Mouse (Mus musculus) forebrain, embryonic 14.5 days (tissue): ENCODE results near the gene Tll2. TPM values are rescaled to one million over a fixed set of nuclear protein-coding genes. Genes with fewer than 3 reads are reported as not detected.
A peak's percentile ranks its signal among the peaks of the same experiment; 100 is the strongest.

Experiments
- ATAC-seq: fragments of 200-750 bp; cut with Nextera tagmentation; 2 replicates; pipeline ENCODE4 v1.8.0; 2017; ENCODE audit warnings: mild to moderate bottlenecking, moderate library complexity
- DNase-seq: peaks from one replicate; pipeline ENCODE4 v3.0.0-alpha.2; 2015; ENCODE audit warnings: low spot score
- H3K27ac ChIP-seq: fragments of 300-500 bp; sonication (generic); 2 replicates; pipeline ENCODE4 v1.5.1; 2014; ENCODE audit warnings: low read depth, mild to moderate bottlenecking, control low read depth, low read length, moderate library complexity
- H3K27me3 ChIP-seq: fragments of 300-500 bp; sonication (generic); replicated peaks from 2 replicates; pipeline ENCODE4 v1.6.1; 2014; ENCODE audit warnings: low read length, control low read depth, mixed read lengths; ENCODE audit not compliant: control insufficient read depth, insufficient read depth
- H3K36me3 ChIP-seq: fragments of 300-500 bp; sonication (generic); 2 replicates; pipeline ENCODE4 v1.6.1; 2014; ENCODE audit warnings: low read length, control low read depth; ENCODE audit not compliant: control insufficient read depth, insufficient read depth
- H3K4me1 ChIP-seq: fragments of 300-500 bp; sonication (generic); 2 replicates; pipeline ENCODE4 v1.6.1; 2014; ENCODE audit warnings: antibody characterized with exemption, low read length, control low read depth; ENCODE audit not compliant: control insufficient read depth, insufficient read depth
- H3K4me2 ChIP-seq: fragments of 300-500 bp; sonication (generic); 2 replicates; pipeline ENCODE4 v1.6.1; 2014; ENCODE audit warnings: mild to moderate bottlenecking, control low read depth, low read length
- H3K4me3 ChIP-seq: fragments of 300-500 bp; sonication (generic); 2 replicates; pipeline ENCODE4 v1.5.1; 2014; ENCODE audit warnings: low read depth, low read length, control low read depth
- H3K9ac ChIP-seq: fragments of 300-500 bp; sonication (generic); 2 replicates; pipeline ENCODE4 v1.6.1; 2014; ENCODE audit warnings: mild to moderate bottlenecking, low read length, control low read depth, moderate library complexity
- H3K9me3 ChIP-seq: fragments of 300-500 bp; sonication (generic); replicated peaks from 2 replicates; pipeline ENCODE4 v1.6.1; 2016; ENCODE audit warnings: low read length, control low read depth, mixed read lengths; ENCODE audit not compliant: control insufficient read depth
- WGBS: fragments of 180-500 bp; shearing (Covaris S2); extraction: QIAGEN DNeasy Blood & Tissue Kit; methylation state at CpG from one replicate; pipeline ENCODE4 v1.1.7; 2014; 5-methylcytosine and 5-hydroxymethylcytosine counted together
- polyA plus RNA-seq: library from polyadenylated mRNA; unstranded; fragments of >200 nt; fragmentation: Nextera tagmentation; extraction: Ambion mirVana; gene quantifications from 2 replicates; pipeline ENCODE4 v1.2.1, GENCODE M21; 2014

Tll2 gene
- polyA plus RNA-seq, 1 experiment from 2014 or later = 0.97 TPM

DNA sequence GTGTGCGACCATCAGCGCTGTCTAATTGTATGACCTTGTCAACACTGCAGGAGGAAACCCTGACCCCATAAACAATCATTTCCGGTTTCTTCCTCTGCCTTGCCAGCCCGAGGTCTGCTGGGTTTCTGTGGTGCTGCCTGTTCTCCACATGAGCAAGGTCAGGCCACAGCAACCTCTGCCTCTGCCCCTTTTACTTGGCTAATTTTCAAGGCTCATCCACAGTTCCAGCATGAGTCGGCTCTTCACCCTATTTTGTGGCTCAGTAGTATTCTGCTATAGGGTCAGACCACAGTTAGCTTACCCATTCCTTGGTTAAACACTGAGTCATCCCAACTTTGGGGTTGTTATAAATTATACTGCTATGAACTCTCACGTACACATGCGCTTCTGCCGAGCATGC, 65.7 kb downstream of the Tll2 start:
- no peaks in the 10 kb centered on the region for H3K4me1 ChIP-seq
- H3K9ac ChIP-seq = no peak overlapping the region
- no peak for ATAC-seq

DNA sequence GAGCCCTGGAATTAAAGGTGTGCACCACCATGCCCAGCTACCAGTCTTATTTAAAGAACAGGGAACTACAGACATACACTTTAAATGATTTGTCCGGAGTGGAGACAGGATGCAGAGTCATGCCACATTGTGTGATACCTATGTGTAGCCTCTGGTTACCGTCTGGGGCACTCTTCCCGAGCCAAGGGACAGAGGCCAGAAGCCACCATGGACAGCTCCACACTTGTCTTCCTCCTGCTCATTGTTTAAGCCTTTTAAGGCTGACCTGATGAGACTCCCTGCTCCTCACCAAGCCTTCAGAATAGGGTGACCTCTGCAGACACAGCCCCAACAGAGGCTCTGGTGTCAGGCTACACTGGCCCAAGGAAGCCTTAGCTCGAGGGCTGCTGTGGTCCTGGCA, 67.0 kb downstream of the Tll2 start:
- WGBS = 58% methylated on average over 4 of the region's 4 CpGs
- no peak overlapping the region for H3K4me3 ChIP-seq
- H3K9ac ChIP-seq = no peak overlapping the region

More for the DNA sequence above, 65.7 kb downstream of the Tll2 start:
- WGBS = 90% methylated on average over 8 of the region's 8 CpGs
- H3K9me3 ChIP-seq = no peaks in the 10 kb centered on the region
- no peaks in the 10 kb centered on the region for H3K27me3 ChIP-seq
- H3K27ac ChIP-seq = no peak overlapping the region
- DNase-seq = no peak
- H3K4me3 ChIP-seq = no peak overlapping the region
- no peaks in the 10 kb centered on the region for H3K36me3 ChIP-seq
- no peak overlapping the region for H3K4me2 ChIP-seq

DNA sequence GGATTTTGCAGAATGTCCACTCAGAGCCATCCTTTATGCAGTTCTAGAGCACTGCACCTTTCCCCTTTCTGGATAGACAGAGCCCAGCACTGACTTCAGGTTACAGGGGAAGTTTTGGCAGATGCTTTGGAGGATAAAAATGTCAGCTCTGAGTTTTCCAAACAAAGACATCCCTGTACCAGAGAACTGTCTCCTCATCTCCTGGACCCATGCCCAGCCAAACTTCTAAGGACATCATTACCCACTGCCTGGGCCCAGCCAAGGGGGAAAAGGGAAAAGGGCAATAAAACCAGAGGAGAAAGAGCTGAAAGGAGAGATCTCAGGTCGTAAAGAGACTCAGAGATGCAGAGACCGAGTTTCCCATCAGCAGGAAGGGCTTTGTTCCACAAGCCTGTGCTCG, 83.6 kb downstream of the Tll2 start:
- no peaks in the 10 kb centered on the region for H3K36me3 ChIP-seq
- WGBS = 10% methylated on average over 3 of the region's 3 CpGs
- H3K4me1 ChIP-seq = no peaks in the 10 kb centered on the region
- H3K4me3 ChIP-seq = no peak overlapping the region
- no peak overlapping the region for H3K4me2 ChIP-seq
- no peak overlapping the region for H3K9ac ChIP-seq
- no peaks in the 10 kb centered on the region for H3K9me3 ChIP-seq
- no peaks in the 10 kb centered on the region for H3K27me3 ChIP-seq
- H3K27ac ChIP-seq = no peak overlapping the region
- ATAC-seq (no peak), DNase-seq (no peak)

More for the DNA sequence above, 67.0 kb downstream of the Tll2 start:
- no peak for DNase-seq
- Histone ChIP-seq H3K9me3 (no peaks in the 10 kb centered on the region), H3K36me3 (no peaks in the 10 kb centered on the region), H3K27me3 (no peaks in the 10 kb centered on the region), H3K4me2 (no peak overlapping the region), H3K4me1 (no peaks in the 10 kb centered on the region), H3K27ac (no peak overlapping the region)
- no peak for ATAC-seq

DNA sequence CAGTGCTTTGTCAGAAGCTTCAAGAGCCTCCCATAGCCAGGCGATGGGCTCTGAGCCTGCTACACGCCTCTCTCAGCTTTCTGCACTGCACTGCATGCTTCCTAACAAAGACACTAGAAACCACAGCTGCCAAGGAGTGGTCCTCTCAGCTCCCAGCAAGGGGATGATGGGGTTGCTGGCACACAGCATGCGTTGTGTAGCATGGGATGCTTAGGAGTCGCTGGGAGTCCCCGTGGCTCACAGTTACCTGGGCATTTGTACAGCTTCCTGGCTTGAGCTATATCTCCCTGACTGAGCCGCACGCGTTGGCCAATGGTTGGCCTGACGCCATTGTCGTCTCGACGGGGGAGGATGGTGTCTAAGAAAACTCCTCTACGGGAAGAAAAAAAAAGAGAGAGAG, 86.7 kb downstream of the Tll2 start:
- Histone ChIP-seq H3K4me3 (no peak overlapping the region), H3K36me3 (no peaks in the 10 kb centered on the region), H3K27me3 (no peaks in the 10 kb centered on the region), H3K4me1 (peaks cover 2% of the 10 kb centered on the region; the same call in 1 of the 2 replicates), H3K9ac (no peak overlapping the region), H3K27ac (no peak overlapping the region), H3K9me3 (no peaks in the 10 kb centered on the region), H3K4me2 (no peak overlapping the region)
- 77% methylated on average over 13 of the region's 13 CpGs for WGBS
- DNase-seq (peak; percentile 46), ATAC-seq (0 out of 2 replicates have a peak, but pooled peaks have one; percentile 12)

DNA sequence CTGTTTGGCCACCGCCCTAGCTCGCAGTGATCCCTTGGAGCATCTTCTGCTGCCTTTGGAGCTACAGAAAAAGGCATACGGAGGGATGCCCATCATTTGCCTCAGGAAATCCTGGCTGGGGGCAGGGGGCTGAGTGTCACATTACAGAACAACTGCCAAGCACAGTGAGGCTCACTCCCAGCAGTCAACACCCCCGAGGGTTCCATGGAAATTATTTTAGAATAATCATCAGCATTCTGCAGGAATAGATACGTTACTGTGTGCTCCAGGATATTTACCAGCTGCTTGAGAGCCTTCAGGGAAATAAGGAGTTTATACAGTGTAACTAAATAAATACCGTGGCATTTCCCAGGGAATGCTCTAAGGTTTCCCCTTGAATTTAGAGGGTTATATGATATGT, 88.3 kb downstream of the Tll2 start:
- no peak overlapping the region for H3K4me3 ChIP-seq
- DNase-seq (no peak), ATAC-seq (no peak)
- no peaks in the 10 kb centered on the region for H3K27me3 ChIP-seq
- no peaks in the 10 kb centered on the region for H3K36me3 ChIP-seq
- peaks cover 13% of the 10 kb centered on the region for H3K4me1 ChIP-seq
- WGBS = 71% methylated on average over 6 of the region's 6 CpGs
- H3K9me3 ChIP-seq = no peaks in the 10 kb centered on the region
- no peak overlapping the region for H3K27ac ChIP-seq
- H3K9ac ChIP-seq = no peak overlapping the region
- H3K4me2 ChIP-seq = no peak overlapping the region

DNA sequence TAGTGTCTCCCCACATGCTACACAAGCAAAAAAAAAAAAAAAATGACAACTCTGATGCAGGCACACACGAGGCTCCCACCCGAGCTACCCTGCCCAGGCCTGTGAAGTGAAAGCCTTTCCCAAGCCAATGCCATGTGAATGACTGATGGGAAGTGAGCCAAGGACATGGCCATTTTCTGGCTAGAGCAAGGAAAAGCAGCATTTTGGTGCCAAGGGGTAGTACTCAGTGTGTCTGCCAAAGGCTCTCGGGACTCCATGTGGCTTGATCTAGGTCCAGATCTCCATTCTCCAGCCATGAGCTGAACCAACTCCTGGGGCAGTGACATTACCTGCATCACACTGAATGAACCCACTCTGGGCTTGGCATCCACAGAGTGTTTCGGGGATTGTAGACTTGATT, 89.3 kb downstream of the Tll2 start:
- peak; percentile 64 for DNase-seq
- Histone ChIP-seq H3K4me2 (no peak overlapping the region), H3K27me3 (no peaks in the 10 kb centered on the region), H3K9me3 (no peaks in the 10 kb centered on the region), H3K4me3 (no peak overlapping the region), H3K27ac (no peak overlapping the region), H3K36me3 (no peaks in the 10 kb centered on the region), H3K4me1 (peaks cover 18% of the 10 kb centered on the region), H3K9ac (no peak overlapping the region)
- WGBS = 58% methylated on average over 4 of the region's 4 CpGs
- ATAC-seq = no peak

DNA sequence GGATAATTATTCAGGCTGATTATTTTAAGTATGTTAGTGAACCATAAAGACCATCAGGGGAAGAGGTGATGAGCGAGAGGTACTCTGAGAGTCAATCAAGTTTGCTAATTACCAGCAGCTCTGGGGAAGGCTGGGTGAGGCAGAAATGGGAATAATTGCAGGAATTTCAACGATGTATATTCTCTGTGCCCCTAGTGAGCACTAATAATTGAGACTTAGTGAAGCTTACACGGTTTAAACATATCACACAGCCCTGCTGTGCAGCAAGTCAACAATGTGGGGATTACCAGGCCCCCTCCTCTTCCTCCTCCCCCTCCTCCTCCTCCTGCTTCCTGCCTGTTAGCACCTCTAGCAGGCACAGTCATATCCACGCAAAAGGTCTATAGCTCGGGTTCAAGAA, 92.0 kb downstream of the Tll2 start:
- Histone ChIP-seq H3K27ac (no peak overlapping the region), H3K27me3 (0 out of 2 replicates have a peak, but pooled peaks cover 6% of the 10 kb centered on the region), H3K4me2 (peak overlapping the region; percentile 18; the same call in 1 of the 2 replicates), H3K9me3 (no peaks in the 10 kb centered on the region), H3K36me3 (no peaks in the 10 kb centered on the region), H3K9ac (no peak overlapping the region), H3K4me1 (peaks cover 26% of the 10 kb centered on the region), H3K4me3 (no peak overlapping the region)
- DNase-seq = peak; percentile 53
- 3% methylated on average over 5 of the region's 5 CpGs for WGBS
- ATAC-seq = peak; percentile 59; the same call in 1 of the 2 replicates

DNA sequence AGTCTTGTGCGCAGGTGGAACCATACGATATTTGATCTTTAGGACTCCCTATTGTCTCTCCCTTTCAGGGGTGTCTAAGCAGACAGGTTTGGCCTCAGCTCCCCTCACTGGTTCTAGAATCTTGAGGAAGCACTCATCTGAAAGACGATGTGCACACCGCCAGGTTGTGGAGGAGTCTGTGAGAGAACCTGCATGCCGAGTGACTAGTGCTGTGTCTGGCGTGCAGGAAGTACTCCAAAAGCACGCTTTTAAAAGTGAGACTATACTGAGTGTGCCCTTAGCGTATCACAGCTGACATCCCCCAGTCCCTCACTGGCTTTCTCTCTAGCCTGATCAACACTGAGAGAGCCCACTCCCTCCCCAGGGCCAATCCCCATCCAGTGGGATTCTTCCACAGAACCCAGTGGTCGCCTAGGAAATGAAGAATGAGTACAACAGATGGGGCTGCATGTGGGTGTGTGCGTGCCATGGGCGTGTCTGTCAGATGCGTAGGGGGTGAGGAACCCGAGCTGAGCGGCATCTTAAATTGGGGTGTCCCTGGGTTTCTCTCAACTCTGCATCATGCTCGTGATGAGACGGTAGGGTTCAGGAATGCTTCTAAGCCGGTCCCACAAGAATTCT, 92.6 kb downstream of the Tll2 start:
- Histone ChIP-seq H3K27me3 (0 out of 2 replicates have a peak, but pooled peaks cover 6% of the 10 kb centered on the region), H3K9me3 (no peaks in the 10 kb centered on the region), H3K4me1 (peaks cover 31% of the 10 kb centered on the region), H3K27ac (no peak overlapping the region), H3K4me3 (no peak overlapping the region), H3K36me3 (no peaks in the 10 kb centered on the region), H3K4me2 (peak overlapping the region; percentile 18; the same call in 1 of the 2 replicates), H3K9ac (no peak overlapping the region)
- peak; percentile 65 for DNase-seq
- peak; percentile 64 for ATAC-seq
- 27% methylated on average over 17 of the region's 17 CpGs for WGBS

DNA sequence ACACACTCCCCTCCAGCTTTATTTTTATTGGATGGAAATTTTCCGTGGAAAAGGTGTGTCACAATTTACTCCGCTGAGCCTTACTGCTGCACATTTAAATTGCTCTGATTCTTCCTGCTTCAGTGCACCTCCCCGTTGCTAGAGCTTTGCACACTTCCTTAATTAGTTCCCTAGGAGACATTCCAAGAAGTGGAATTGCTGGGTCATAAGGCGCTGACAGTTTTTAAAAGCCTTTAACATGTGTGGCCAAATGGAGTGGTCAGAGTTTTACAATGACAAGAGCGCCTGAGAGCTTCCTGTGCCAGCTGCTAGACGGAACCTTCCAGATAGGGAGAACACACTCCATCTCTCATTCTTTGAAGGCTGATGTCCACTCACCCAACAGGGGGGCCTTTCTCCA, 94.0 kb downstream of the Tll2 start:
- Histone ChIP-seq H3K4me1 (peaks cover 35% of the 10 kb centered on the region), H3K9me3 (no peaks in the 10 kb centered on the region), H3K27me3 (0 out of 2 replicates have a peak, but pooled peaks cover 6% of the 10 kb centered on the region), H3K9ac (no peak overlapping the region), H3K27ac (no peak overlapping the region), H3K4me2 (no peak overlapping the region), H3K36me3 (no peaks in the 10 kb centered on the region), H3K4me3 (no peak overlapping the region)
- no peak for DNase-seq
- 21% methylated on average over 6 of the region's 6 CpGs for WGBS
- no peak for ATAC-seq
